Mouse (Mus musculus) erythroblast, embryonic 14.5 days (primary cell): Measurements from ENCODE around the gene Eif4g3.

Experiments
- GATA1 ChIP-seq: IDR thresholded peaks from 2 replicates; pipeline ENCODE4 v1.6.1; 2012; ENCODE audit warnings: low read length, inconsistent platforms, mixed read lengths
- TAL1 ChIP-seq: IDR thresholded peaks from 3 replicates; pipeline ENCODE4 v1.6.1; 2012; ENCODE audit warnings: low read length, inconsistent platforms, mixed read lengths

DNA sequence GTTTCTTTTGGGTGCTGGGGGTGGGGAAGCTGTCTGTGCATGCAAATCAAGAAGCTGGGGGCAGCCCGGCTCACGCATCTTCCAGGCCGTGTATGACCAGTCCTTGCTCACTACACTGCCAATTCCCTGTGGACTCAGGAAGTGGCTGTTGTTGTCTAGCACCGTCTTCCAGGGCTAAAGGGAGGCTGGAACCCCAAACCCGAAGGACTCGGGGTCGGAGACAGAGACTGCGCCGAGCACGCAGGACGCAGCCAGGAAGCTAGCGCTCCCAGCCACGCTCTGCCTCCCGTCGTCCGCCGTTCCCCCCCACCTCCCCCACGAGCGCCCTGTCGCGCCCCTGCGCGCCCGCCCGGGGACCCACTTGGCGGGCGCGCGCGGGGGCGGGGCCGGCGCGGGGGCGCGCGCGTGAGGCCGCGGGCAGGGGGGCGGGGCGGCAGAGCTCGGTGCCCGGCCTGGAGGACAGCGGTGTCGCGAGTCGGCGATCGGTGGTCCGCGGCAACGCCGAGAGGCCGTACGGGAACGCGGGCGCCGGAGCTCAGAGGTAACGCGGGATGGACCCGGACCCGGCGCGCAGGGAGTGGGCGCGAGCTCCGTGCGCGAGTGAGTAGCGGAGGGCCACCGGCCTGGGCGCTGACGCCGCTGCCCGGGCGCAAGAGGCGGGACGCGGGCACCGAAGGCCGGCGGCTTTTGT is 223.5 kb downstream of the Eif4g3 start, which contains the start of gene Hp1bp3:
- no peak for TF ChIP-seq TAL1
- TF ChIP-seq GATA1: no peak
